Mouse (Mus musculus) CH12.LX (cell line): ENCODE data around the gene Smox. TPM values are rescaled to one million over a fixed set of nuclear protein-coding genes. Genes with fewer than 3 reads are reported as not detected.

Source experiments
- DNase-seq: peaks from one replicate; pipeline ENCODE4 v3.0.0-alpha.2; 2013; ENCODE audit errors: extremely low read depth
- H3K27ac ChIP-seq: 2 replicates; pipeline ENCODE4 v1.5.1; 2012; ENCODE audit warnings: low read depth, mild to moderate bottlenecking, control low read depth, moderate library complexity; ENCODE audit not compliant: insufficient read depth
- H3K27me3 ChIP-seq: replicated peaks from 2 replicates; pipeline ENCODE3; 2012; ENCODE audit warnings: inconsistent platforms
- H3K36me3 ChIP-seq, 2 experiments: replicated peaks in 1 of 2; 2 replicates each; pipeline versions ENCODE3 to v1.6.1; 2012; ENCODE audit warnings: inconsistent platforms in 1 of 2, low read length in 1 of 2, mild to moderate bottlenecking in 1 of 2, mixed read lengths in 1 of 2, moderate library complexity in 1 of 2; ENCODE audit not compliant: control insufficient read depth in 1 of 2, insufficient read depth in 1 of 2
- H3K4me1 ChIP-seq, 2 experiments: 2 replicates each; pipeline ENCODE4 v1.6.1; 2012; ENCODE audit warnings: inconsistent platforms in 1 of 2, moderate library complexity in 1 of 2; ENCODE audit not compliant: insufficient read depth in 2 of 2, control insufficient read depth in 1 of 2
- H3K4me2 ChIP-seq: 2 replicates; pipeline ENCODE4 v1.6.1; 2012; ENCODE audit warnings: low read depth, mild to moderate bottlenecking, control low read depth; ENCODE audit not compliant: poor library complexity, insufficient read depth, severe bottlenecking
- H3K4me3 ChIP-seq, 3 experiments: fragments of 150-350 bp in 1 of 3; sonication (generic) in 1 of 3; replicated peaks in 1 of 3; 2 replicates each; pipeline versions ENCODE3 to v1.5.1; 2011 to 2012; ENCODE audit warnings: low read depth in 2 of 3, low read length in 2 of 3, mild to moderate bottlenecking in 2 of 3, moderate library complexity in 2 of 3, control low read depth in 1 of 3, improper control_type of control experiment in 1 of 3, inconsistent platforms in 1 of 3, mixed read lengths in 1 of 3; ENCODE audit not compliant: poor library complexity in 1 of 3
- H3K79me2 ChIP-seq: replicated peaks from 2 replicates; pipeline ENCODE4 v1.6.1; 2012; ENCODE audit warnings: mild to moderate bottlenecking, moderate library complexity; ENCODE audit not compliant: control insufficient read depth, poor library complexity, insufficient read depth, severe bottlenecking; ENCODE audit errors: extremely low read depth
- H3K9ac ChIP-seq: 2 replicates; pipeline ENCODE4 v1.6.1; 2012; ENCODE audit warnings: low read depth, mild to moderate bottlenecking, control low read depth, moderate library complexity; ENCODE audit not compliant: insufficient read depth
- H3K9me3 ChIP-seq: replicated peaks from 2 replicates; pipeline ENCODE3; 2012; ENCODE audit warnings: low read length, inconsistent platforms, mixed read lengths
- ELF1 ChIP-seq: IDR thresholded peaks from 2 replicates; pipeline ENCODE4 v1.6.1; 2014; ENCODE audit warnings: low read depth, mild to moderate bottlenecking, inconsistent platforms, low read length, improper control_type of control experiment
- ETS1 ChIP-seq: conservative IDR thresholded peaks from 2 replicates; pipeline ENCODE4 v1.6.1; 2012; ENCODE audit warnings: low read depth, mild to moderate bottlenecking, inconsistent platforms, low read length, improper control_type of control experiment, moderate library complexity
- GABPA ChIP-seq: IDR thresholded peaks from 2 replicates; pipeline ENCODE4 v1.6.1; 2012; ENCODE audit warnings: low read depth, low read length, improper control_type of control experiment, inconsistent platforms; ENCODE audit not compliant: insufficient replicate concordance
- HCFC1 ChIP-seq: IDR thresholded peaks from 2 replicates; pipeline ENCODE4 v1.6.1; 2012; ENCODE audit warnings: low read depth, mild to moderate bottlenecking, inconsistent platforms, low read length, improper control_type of control experiment
- JUND ChIP-seq: conservative IDR thresholded peaks from 2 replicates; pipeline ENCODE4 v1.6.1; 2011; ENCODE audit warnings: low read depth, low read length, improper control_type of control experiment
- MAFK ChIP-seq: IDR thresholded peaks from 2 replicates; pipeline ENCODE4 v1.6.1; 2011; ENCODE audit warnings: low read length, improper control_type of control experiment; ENCODE audit not compliant: insufficient replicate concordance
- MAX ChIP-seq: IDR thresholded peaks from 2 replicates; pipeline ENCODE4 v1.6.1; 2011; ENCODE audit warnings: low read length, improper control_type of control experiment
- MYC ChIP-seq: IDR thresholded peaks from 2 replicates; pipeline ENCODE4 v1.6.1; 2011; ENCODE audit warnings: low read depth, mild to moderate bottlenecking, improper control_type of control experiment, low read length
- NRF1 ChIP-seq: IDR thresholded peaks from 2 replicates; pipeline ENCODE4 v1.6.1; 2014; ENCODE audit warnings: low read depth, mild to moderate bottlenecking, inconsistent platforms, low read length, improper control_type of control experiment, moderate library complexity
- POLR2AphosphoS2 ChIP-seq: IDR thresholded peaks from 2 replicates; pipeline ENCODE4 v1.6.1; 2011; ENCODE audit warnings: low read depth, low read length, improper control_type of control experiment
- RCOR1 ChIP-seq: conservative IDR thresholded peaks from 2 replicates; pipeline ENCODE4 v1.6.1; 2012; ENCODE audit warnings: low read depth, mild to moderate bottlenecking, inconsistent platforms, low read length, improper control_type of control experiment
- TBP ChIP-seq: conservative IDR thresholded peaks from 2 replicates; pipeline ENCODE4 v1.6.1; 2011; ENCODE audit warnings: low read depth, low read length, improper control_type of control experiment
- USF1 ChIP-seq: IDR thresholded peaks from 2 replicates; pipeline ENCODE4 v1.6.1; 2014; ENCODE audit warnings: low read depth, mild to moderate bottlenecking, inconsistent platforms, low read length, improper control_type of control experiment
- USF2 ChIP-seq: conservative IDR thresholded peaks from 2 replicates; pipeline ENCODE4 v1.6.1; 2011; ENCODE audit warnings: low read depth, low read length, improper control_type of control experiment
- ZMIZ1 ChIP-seq: IDR thresholded peaks from 2 replicates; pipeline ENCODE4 v1.6.1; 2012; ENCODE audit warnings: low read depth, mild to moderate bottlenecking, inconsistent platforms, low read length, improper control_type of control experiment
- dilution Hi-C: fragments of 300-500 bp; cut with MboI; formaldehyde crosslinking; loops from 2 replicates; pipeline ENCODE4 v1.14.3; 2020; ENCODE audit warnings: low sequenced_read_pairs; ENCODE audit not compliant: extremely low pct_unique_long_range_greater_than_20kb, extremely low pct_ligation_motif_present
- in situ Hi-C: fragments of 300-500 bp; cut with MboI; formaldehyde crosslinking; loops from 3 replicates; pipeline ENCODE4 v1.14.3; 2019; ENCODE audit warnings: low sequenced_read_pairs, low pct_ligation_motif_present, low pct_unique_long_range_greater_than_20kb, mixed read lengths
- polyA plus RNA-seq: library from polyadenylated mRNA; unstranded; fragments of >175 nt; gene quantifications from 2 replicates; pipeline ENCODE4 v1.2.1, GENCODE M21; 2012; ENCODE audit warnings: low read depth; ENCODE audit not compliant: insufficient read length
- total RNA-seq, 2 experiments: library from RNA; depleted of rRNA; stranded (reverse); fragments of 300-350 nt in 1 of 2; fragments of >200 nt in 1 of 2; gene quantifications; 2 replicates each; pipeline ENCODE4 v1.2.3; 2012 to 2014

Gene Smox
- total and polyA plus RNA-seq, 3 experiments = 3.3 to 7.6 (median 4.4) TPM

- TF ChIP-seq TBP (no peak), RCOR1 (no peak), USF2 (no peak), JUND (no peak), ZMIZ1 (no peak), MAX (no peak), ELF1 (no peak)
- peaks cover 7 to 12% of the 10 kb centered on the region in 2 experiments; a peak in 3 of 4 replicates for H3K4me1 ChIP-seq
- no peaks in the 10 kb centered on the region for H3K9me3 ChIP-seq
- dilution Hi-C loops (no loop called here), in situ Hi-C loops (no loop called here)
- H3K27me3 ChIP-seq = peaks cover 22% of the 10 kb centered on the region
- no peak overlapping the region for H3K4me3 ChIP-seq
- H3K9ac ChIP-seq = no peak overlapping the region
- H3K4me2 ChIP-seq = no peak overlapping the region
- no peaks in the 10 kb centered on the region for H3K79me2 ChIP-seq
- no peak overlapping the region for H3K27ac ChIP-seq
- no peak for DNase-seq
- H3K36me3 ChIP-seq = no peaks in the 10 kb centered on the region
Observed at GRCm38 (mm10) chr2:131496125-131496820, 5.0 kb downstream of the Smox start.

GRCm38 (mm10) chr2:131497224-131497856 lies 6.0 kb downstream of the Smox start:
- no peak overlapping the region for H3K9ac ChIP-seq
- TF ChIP-seq MYC (no peak), NRF1 (no peak), POLR2AphosphoS2 (no peak), GABPA (no peak), ETS1 (no peak), USF1 (no peak), MAFK (no peak), HCFC1 (no peak)
- H3K4me3 ChIP-seq = no peak overlapping the region
- H3K36me3 ChIP-seq = no peaks in the 10 kb centered on the region
- in situ Hi-C loops (no loop called here), dilution Hi-C loops (no loop called here)
- H3K27ac ChIP-seq = no peak overlapping the region
- H3K27me3 ChIP-seq = peaks cover 18% of the 10 kb centered on the region
- H3K79me2 ChIP-seq = no peaks in the 10 kb centered on the region
- no peak for DNase-seq
- H3K4me2 ChIP-seq = no peak overlapping the region
- peaks cover 6 to 8% of the 10 kb centered on the region in 2 experiments; a peak in 3 of 4 replicates for H3K4me1 ChIP-seq
- H3K9me3 ChIP-seq = no peaks in the 10 kb centered on the region
